Mouse (Mus musculus) thymus, postnatal 36 days (tissue): ENCODE results near the gene Sumf1.

ENCODE experiments used
- DNase-seq, 2 experiments: peaks; one replicate each; pipeline ENCODE4 v3.0.0; 2022; ENCODE audit warnings: mixed read lengths in 2 of 2

Sumf1 gene

DNA sequence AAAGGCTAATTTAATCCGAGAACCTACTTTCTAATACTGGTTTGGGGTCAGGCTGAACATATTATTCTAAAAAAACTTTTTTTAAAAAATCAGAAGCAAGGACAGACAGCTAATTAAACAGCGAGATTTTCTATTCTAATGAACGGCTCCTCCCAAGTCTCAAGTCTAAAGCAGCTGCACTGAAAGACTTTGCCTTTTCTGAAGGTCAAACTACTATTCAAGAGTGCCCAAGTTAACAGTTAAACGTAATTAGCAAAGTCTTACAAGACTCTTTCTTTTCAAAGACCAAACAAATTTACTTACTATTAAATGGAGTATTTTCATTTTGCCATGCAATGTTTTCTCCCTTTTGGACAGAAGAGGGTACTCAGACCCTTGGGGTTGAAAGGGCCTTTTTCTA is 20.8 kb upstream of the Sumf1 start:
- DNase-seq: no peak

- DNase-seq: no peak
Observed at GRCm38 (mm10) chr6:108204322-108204721, 18.9 kb upstream of the Sumf1 start.

- no peak for DNase-seq
Observed at GRCm38 (mm10) chr6:108198286-108198685, 12.9 kb upstream of the Sumf1 start.

GRCm38 (mm10) chr6:108197117-108197516 is 11.7 kb upstream of the Sumf1 start:
- no peak for DNase-seq

DNA sequence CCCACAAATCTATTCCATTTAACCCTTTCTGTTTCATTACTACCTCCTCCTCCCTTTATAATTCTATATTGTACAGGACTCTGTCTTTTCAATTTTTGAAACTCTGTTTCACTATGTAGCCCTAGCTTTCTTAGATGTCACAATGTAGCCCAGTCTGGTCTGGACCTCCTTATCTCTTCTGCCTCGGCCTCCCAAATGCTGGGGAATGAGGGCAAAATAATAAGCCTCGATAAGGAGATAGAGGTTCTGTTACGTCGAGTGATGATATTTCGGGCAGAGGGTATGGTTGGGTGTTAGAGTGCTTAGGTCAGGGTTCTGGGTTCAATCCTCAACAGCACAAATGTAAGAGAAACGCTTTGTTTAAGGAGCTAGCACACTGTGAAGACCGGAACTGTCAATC is 11.3 kb upstream of the Sumf1 start:
- no peak for DNase-seq

- DNase-seq: no peak
Observed at GRCm38 (mm10) chr6:108192632-108193031, 7.2 kb upstream of the Sumf1 start.

- no peak for DNase-seq
Observed at GRCm38 (mm10) chr6:108190690-108191089, 5.3 kb upstream of the Sumf1 start.

- no peak for DNase-seq
Observed at GRCm38 (mm10) chr6:108185685-108186009, 265 bp upstream of the Sumf1 start.

- DNase-seq: no peak
Observed at GRCm38 (mm10) chr6:108179087-108179486, 6.3 kb downstream of the Sumf1 start.

DNA sequence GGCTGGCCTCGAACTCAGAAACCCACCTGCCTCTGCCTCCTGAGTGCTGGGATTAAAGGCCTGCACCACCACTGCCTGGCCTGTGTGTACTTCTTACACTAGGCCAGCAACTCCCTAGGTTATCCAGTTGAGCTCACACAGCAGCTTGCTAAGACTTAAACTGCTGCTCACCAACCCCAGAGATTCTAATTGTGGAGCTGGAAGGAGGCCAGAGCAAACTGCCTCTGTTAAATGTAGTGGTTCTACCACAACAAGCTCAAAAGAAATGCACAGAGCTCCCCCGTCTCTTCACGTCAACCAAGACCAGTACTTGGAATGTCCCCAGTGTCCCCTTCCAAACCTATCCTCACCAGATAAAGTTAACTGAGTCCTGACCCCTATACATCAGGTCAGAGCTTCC is 11.2 kb downstream of the Sumf1 start:
- no peak for DNase-seq

DNA sequence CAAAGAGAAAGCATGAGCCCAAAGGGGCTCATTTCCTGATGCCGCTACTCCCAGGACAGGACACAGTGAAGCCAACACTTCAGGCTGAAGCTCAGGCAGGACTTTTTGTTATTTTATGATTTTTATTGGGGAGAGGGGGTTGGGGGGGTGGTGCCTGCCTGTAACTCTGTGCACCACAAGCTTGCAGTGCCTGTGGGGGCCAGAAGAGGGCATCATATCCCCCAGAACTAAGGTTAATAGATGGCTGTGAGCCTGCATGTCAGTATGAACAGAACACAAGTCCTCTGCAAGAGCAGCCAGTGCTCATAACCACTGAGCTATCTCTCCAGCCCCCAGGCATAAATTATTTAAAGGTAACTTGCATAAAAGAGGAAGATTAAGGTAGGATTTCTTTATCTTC is 13.2 kb downstream of the Sumf1 start:
- DNase-seq: no peak

GRCm38 (mm10) chr6:108169466-108169865 is 15.9 kb downstream of the Sumf1 start:
- no peak for DNase-seq

- no peak for DNase-seq
Observed at GRCm38 (mm10) chr6:108168723-108169122, 16.7 kb downstream of the Sumf1 start.

GRCm38 (mm10) chr6:108167946-108168680 is 17.3 kb downstream of the Sumf1 start:
- DNase-seq: no peak

GRCm38 (mm10) chr6:108165598-108165997 is 19.8 kb downstream of the Sumf1 start:
- DNase-seq: no peak

GRCm38 (mm10) chr6:108164935-108165334 is 20.4 kb downstream of the Sumf1 start:
- DNase-seq: no peak

DNA sequence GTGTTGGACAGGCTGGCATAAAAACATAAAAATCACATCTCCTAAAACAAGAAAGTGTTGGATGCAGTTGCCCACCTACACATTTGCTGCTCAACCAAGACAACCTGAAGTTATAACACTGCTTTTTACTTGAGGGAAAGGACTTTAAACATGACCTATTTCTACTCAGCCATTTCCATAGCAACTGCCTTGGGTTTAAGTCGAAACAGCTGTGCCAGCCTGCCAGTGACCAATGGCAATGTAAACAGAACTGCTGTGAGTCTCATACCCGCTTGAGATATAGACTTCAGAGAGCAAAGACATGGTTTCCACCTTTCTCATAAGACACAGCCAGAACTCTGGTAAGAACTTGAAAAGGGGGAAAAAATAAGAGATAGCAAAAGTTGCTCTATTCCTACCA is 24.8 kb downstream of the Sumf1 start:
- DNase-seq: no peak

- DNase-seq: no peak
Observed at GRCm38 (mm10) chr6:108156881-108157280, 28.5 kb downstream of the Sumf1 start.

DNA sequence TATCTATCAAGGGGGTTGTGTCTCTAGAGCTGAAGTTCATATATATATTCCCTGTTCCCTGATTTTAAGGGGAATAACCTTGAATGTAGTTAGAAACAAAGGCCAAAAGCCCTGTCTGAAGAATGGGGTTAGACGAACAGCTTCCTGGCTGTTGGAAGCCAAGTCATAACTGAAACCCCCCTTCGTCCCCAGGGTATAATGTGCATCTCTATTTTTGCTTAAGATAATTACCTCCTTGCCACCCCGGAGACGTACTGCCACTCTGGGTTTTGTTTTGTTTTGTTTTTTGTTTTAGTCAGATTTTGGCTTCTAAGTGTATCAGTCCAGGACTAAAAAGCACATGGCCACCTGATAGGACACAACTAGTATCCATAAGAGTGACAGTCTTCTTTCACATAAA is 31.1 kb downstream of the Sumf1 start:
- no peak for DNase-seq

- no peak for DNase-seq
Observed at GRCm38 (mm10) chr6:108152661-108153269, 32.6 kb downstream of the Sumf1 start.

DNA sequence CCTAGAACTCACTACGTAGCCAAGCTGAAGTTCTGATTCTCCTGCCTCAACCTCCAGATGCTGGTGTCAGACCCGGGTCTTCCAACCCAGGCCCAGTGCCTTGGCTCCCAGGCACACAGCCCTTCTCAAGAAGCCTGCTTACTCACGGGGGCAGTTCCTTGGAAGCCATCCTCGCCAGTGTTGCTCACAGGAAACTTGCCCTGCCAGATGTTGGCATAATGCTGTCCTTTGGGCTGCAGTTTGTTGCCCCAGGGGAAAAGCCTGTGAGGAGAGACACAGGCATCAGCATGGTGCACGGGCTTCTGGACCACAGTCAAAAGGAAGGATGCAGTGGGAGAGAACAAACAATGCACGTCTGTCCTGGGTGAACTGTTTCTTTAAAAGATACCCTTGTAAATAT is 33.3 kb downstream of the Sumf1 start:
- no peak for DNase-seq

DNA sequence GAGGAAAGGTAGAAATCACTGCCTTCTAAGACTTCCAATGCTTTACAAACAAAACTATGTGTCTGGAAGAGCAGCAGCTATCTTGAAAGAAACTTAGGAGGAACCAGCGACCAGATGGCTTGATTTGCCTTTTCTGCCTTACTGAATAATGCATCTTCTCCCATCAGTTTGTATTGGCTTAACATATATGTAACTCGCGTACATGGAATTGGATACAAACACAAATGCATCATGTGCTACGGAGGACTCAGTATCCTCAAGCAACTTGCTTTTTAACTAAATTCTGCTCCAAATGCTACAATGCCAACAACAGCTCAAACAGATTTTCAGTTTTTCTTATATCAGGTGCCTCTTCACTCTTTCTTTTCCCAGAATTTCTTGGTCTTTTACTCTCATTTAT is 36.1 kb downstream of the Sumf1 start:
- DNase-seq: no peak

DNA sequence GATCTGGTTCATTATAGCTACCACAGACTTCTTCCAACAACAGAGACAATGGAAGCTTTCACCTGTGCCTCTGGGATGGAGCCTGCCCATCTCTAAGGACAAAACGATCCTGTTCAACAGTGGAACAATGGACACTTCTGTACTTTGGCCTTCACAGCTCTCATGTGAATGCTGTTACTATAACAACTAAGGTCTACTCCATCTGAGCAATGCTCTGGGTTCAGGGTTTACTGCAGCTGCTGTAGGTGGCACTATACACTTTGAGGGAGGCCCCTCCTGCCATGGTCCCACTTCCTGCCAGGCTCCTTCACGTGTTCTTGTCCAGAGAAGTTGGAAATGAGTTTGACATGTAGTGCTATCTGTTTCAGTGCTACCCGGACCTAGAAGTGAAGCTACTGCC is 36.9 kb downstream of the Sumf1 start:
- DNase-seq: peak; percentile 16 to 17

GRCm38 (mm10) chr6:108146637-108147036 is 38.7 kb downstream of the Sumf1 start:
- no peak for DNase-seq
